Mouse (Mus musculus) spleen, postnatal 14 days (tissue): ENCODE results near the gene Smug1.

Source experiments
- DNase-seq, 2 experiments: peaks; one replicate each; pipeline ENCODE4 v3.0.0; 2021 to 2022; ENCODE audit warnings: low spot score in 2 of 2

Smug1 gene

GRCm38 (mm10) chr15:103177611-103178041, 10.7 kb upstream of the Smug1 start:
- no peak for DNase-seq

- DNase-seq = peak; percentile 75 to 87
Measured at GRCm38 (mm10) chr15:103176874-103177421, 10.1 kb upstream of the Smug1 start.

- no peak for DNase-seq
Measured at GRCm38 (mm10) chr15:103173251-103173650, 6.4 kb upstream of the Smug1 start.

GRCm38 (mm10) chr15:103172537-103172936, 5.6 kb upstream of the Smug1 start:
- DNase-seq = peak in 1 of 2 experiments; percentile 38

GRCm38 (mm10) chr15:103171276-103171675, 4.4 kb upstream of the Smug1 start:
- no peak for DNase-seq

- no peak for DNase-seq
Measured at GRCm38 (mm10) chr15:103170316-103170679, 3.4 kb upstream of the Smug1 start.

GRCm38 (mm10) chr15:103169612-103170315, 2.9 kb upstream of the Smug1 start:
- no peak for DNase-seq

GRCm38 (mm10) chr15:103168801-103169611, 2.1 kb upstream of the Smug1 start:
- peak; percentile 15 to 30 for DNase-seq

GRCm38 (mm10) chr15:103167786-103168185, 894 bp upstream of the Smug1 start:
- DNase-seq = no peak

- DNase-seq = no peak
Measured at GRCm38 (mm10) chr15:103165924-103166323, 968 bp downstream of the Smug1 start.

GRCm38 (mm10) chr15:103165379-103165778, 1.5 kb downstream of the Smug1 start:
- DNase-seq = peak; percentile 65 to 79

- DNase-seq = peak; percentile 58 to 72
Measured at GRCm38 (mm10) chr15:103163182-103163919, 3.5 kb downstream of the Smug1 start.

GRCm38 (mm10) chr15:103157585-103157984, 9.3 kb downstream of the Smug1 start:
- DNase-seq = no peak

- no peak for DNase-seq
Measured at GRCm38 (mm10) chr15:103156890-103157289, 10.0 kb downstream of the Smug1 start.

- no peak for DNase-seq
Measured at GRCm38 (mm10) chr15:103155366-103156321, 11.2 kb downstream of the Smug1 start.

GRCm38 (mm10) chr15:103152890-103153610, 13.8 kb downstream of the Smug1 start:
- no peak for DNase-seq

- no peak for DNase-seq
Measured at GRCm38 (mm10) chr15:103152371-103152770, 14.5 kb downstream of the Smug1 start.

GRCm38 (mm10) chr15:103147779-103148178, 19.1 kb downstream of the Smug1 start:
- DNase-seq = no peak

GRCm38 (mm10) chr15:103147422-103147690, 19.5 kb downstream of the Smug1 start:
- no peak for DNase-seq

- DNase-seq = no peak
Measured at GRCm38 (mm10) chr15:103146627-103147421, 20.1 kb downstream of the Smug1 start.
